Mouse (Mus musculus) CH12.LX (cell line): ENCODE results near the gene Malsu1. TPM values are rescaled to one million over a fixed set of nuclear protein-coding genes. Genes with fewer than 3 reads are reported as not detected.

Experiments
- DNase-seq: peaks from one replicate; pipeline ENCODE4 v3.0.0-alpha.2; 2013; ENCODE audit errors: extremely low read depth
- H3K27ac ChIP-seq: 2 replicates; pipeline ENCODE4 v1.5.1; 2012; ENCODE audit warnings: low read depth, mild to moderate bottlenecking, control low read depth, moderate library complexity; ENCODE audit not compliant: insufficient read depth
- H3K27me3 ChIP-seq: replicated peaks from 2 replicates; pipeline ENCODE3; 2012; ENCODE audit warnings: inconsistent platforms
- H3K36me3 ChIP-seq, 2 experiments: replicated peaks in 1 of 2; 2 replicates each; pipeline versions ENCODE3 to v1.6.1; 2012; ENCODE audit warnings: inconsistent platforms in 1 of 2, low read length in 1 of 2, mild to moderate bottlenecking in 1 of 2, mixed read lengths in 1 of 2, moderate library complexity in 1 of 2; ENCODE audit not compliant: control insufficient read depth in 1 of 2, insufficient read depth in 1 of 2
- H3K4me1 ChIP-seq, 2 experiments: 2 replicates each; pipeline ENCODE4 v1.6.1; 2012; ENCODE audit warnings: inconsistent platforms in 1 of 2, moderate library complexity in 1 of 2; ENCODE audit not compliant: insufficient read depth in 2 of 2, control insufficient read depth in 1 of 2
- H3K4me2 ChIP-seq: 2 replicates; pipeline ENCODE4 v1.6.1; 2012; ENCODE audit warnings: low read depth, mild to moderate bottlenecking, control low read depth; ENCODE audit not compliant: poor library complexity, insufficient read depth, severe bottlenecking
- H3K4me3 ChIP-seq, 3 experiments: fragments of 150-350 bp in 1 of 3; sonication (generic) in 1 of 3; replicated peaks in 1 of 3; 2 replicates each; pipeline versions ENCODE3 to v1.5.1; 2011 to 2012; ENCODE audit warnings: low read depth in 2 of 3, low read length in 2 of 3, mild to moderate bottlenecking in 2 of 3, moderate library complexity in 2 of 3, control low read depth in 1 of 3, improper control_type of control experiment in 1 of 3, inconsistent platforms in 1 of 3, mixed read lengths in 1 of 3; ENCODE audit not compliant: poor library complexity in 1 of 3
- H3K79me2 ChIP-seq: replicated peaks from 2 replicates; pipeline ENCODE4 v1.6.1; 2012; ENCODE audit warnings: mild to moderate bottlenecking, moderate library complexity; ENCODE audit not compliant: control insufficient read depth, poor library complexity, insufficient read depth, severe bottlenecking; ENCODE audit errors: extremely low read depth
- H3K9ac ChIP-seq: 2 replicates; pipeline ENCODE4 v1.6.1; 2012; ENCODE audit warnings: low read depth, mild to moderate bottlenecking, control low read depth, moderate library complexity; ENCODE audit not compliant: insufficient read depth
- H3K9me3 ChIP-seq: replicated peaks from 2 replicates; pipeline ENCODE3; 2012; ENCODE audit warnings: low read length, inconsistent platforms, mixed read lengths
- BHLHE40 ChIP-seq: IDR thresholded peaks from 2 replicates; pipeline ENCODE4 v1.6.1; 2011; ENCODE audit warnings: mild to moderate bottlenecking, low read depth, low read length, improper control_type of control experiment
- CHD2 ChIP-seq: IDR thresholded peaks from 2 replicates; pipeline ENCODE4 v1.6.1; 2011; ENCODE audit warnings: low read length, improper control_type of control experiment
- CTCF ChIP-seq, 2 experiments: IDR thresholded peaks in 1 of 2; conservative IDR thresholded peaks in 1 of 2; 2 replicates each; pipeline ENCODE4 v1.5.1; 2011 to 2012; ENCODE audit warnings: low read depth in 2 of 2, low read length in 2 of 2, improper control_type of control experiment in 1 of 2, inconsistent platforms in 1 of 2, mild to moderate bottlenecking in 1 of 2, moderate library complexity in 1 of 2
- EP300 ChIP-seq: IDR thresholded peaks from 2 replicates; pipeline ENCODE4 v1.6.1; 2011; ENCODE audit warnings: low read length, improper control_type of control experiment
- ETS1 ChIP-seq: conservative IDR thresholded peaks from 2 replicates; pipeline ENCODE4 v1.6.1; 2012; ENCODE audit warnings: low read depth, mild to moderate bottlenecking, inconsistent platforms, low read length, improper control_type of control experiment, moderate library complexity
- GABPA ChIP-seq: IDR thresholded peaks from 2 replicates; pipeline ENCODE4 v1.6.1; 2012; ENCODE audit warnings: low read depth, low read length, improper control_type of control experiment, inconsistent platforms; ENCODE audit not compliant: insufficient replicate concordance
- IRF4 ChIP-seq: IDR thresholded peaks from 2 replicates; pipeline ENCODE4 v1.6.1; 2014; ENCODE audit warnings: low read depth, mild to moderate bottlenecking, inconsistent platforms, low read length, improper control_type of control experiment
- JUN ChIP-seq: IDR thresholded peaks from 2 replicates; pipeline ENCODE4 v1.6.1; 2011; ENCODE audit warnings: low read depth, mild to moderate bottlenecking, low read length, improper control_type of control experiment, moderate library complexity; ENCODE audit not compliant: insufficient read depth
- JUND ChIP-seq: conservative IDR thresholded peaks from 2 replicates; pipeline ENCODE4 v1.6.1; 2011; ENCODE audit warnings: low read depth, low read length, improper control_type of control experiment
- MAZ ChIP-seq: IDR thresholded peaks from 2 replicates; pipeline ENCODE4 v1.6.1; 2012; ENCODE audit warnings: low read depth, mild to moderate bottlenecking, inconsistent platforms, low read length, improper control_type of control experiment, moderate library complexity
- MEF2A ChIP-seq: IDR thresholded peaks from 2 replicates; pipeline ENCODE4 v1.6.1; 2014; ENCODE audit warnings: low read depth, mild to moderate bottlenecking, inconsistent platforms, low read length, improper control_type of control experiment, borderline replicate concordance
- MXI1 ChIP-seq: IDR thresholded peaks from 2 replicates; pipeline ENCODE4 v1.6.1; 2011; ENCODE audit warnings: mild to moderate bottlenecking, low read depth, low read length, improper control_type of control experiment
- MYC ChIP-seq: IDR thresholded peaks from 2 replicates; pipeline ENCODE4 v1.6.1; 2011; ENCODE audit warnings: low read depth, mild to moderate bottlenecking, improper control_type of control experiment, low read length
- NRF1 ChIP-seq: IDR thresholded peaks from 2 replicates; pipeline ENCODE4 v1.6.1; 2014; ENCODE audit warnings: low read depth, mild to moderate bottlenecking, inconsistent platforms, low read length, improper control_type of control experiment, moderate library complexity
- RCOR1 ChIP-seq: conservative IDR thresholded peaks from 2 replicates; pipeline ENCODE4 v1.6.1; 2012; ENCODE audit warnings: low read depth, mild to moderate bottlenecking, inconsistent platforms, low read length, improper control_type of control experiment
- SIN3A ChIP-seq: IDR thresholded peaks from 2 replicates; pipeline ENCODE4 v1.6.1; 2012; ENCODE audit warnings: low read length, improper control_type of control experiment, inconsistent platforms
- TCF12 ChIP-seq: IDR thresholded peaks from 2 replicates; pipeline ENCODE4 v1.6.1; 2014; ENCODE audit warnings: low read depth, mild to moderate bottlenecking, inconsistent platforms, low read length, improper control_type of control experiment
- ZC3H11A ChIP-seq: IDR thresholded peaks from 2 replicates; pipeline ENCODE4 v1.6.1; 2012; ENCODE audit warnings: low read depth, mild to moderate bottlenecking, inconsistent platforms, low read length, improper control_type of control experiment
- ZKSCAN1 ChIP-seq: IDR thresholded peaks from 2 replicates; pipeline ENCODE4 v1.6.1; 2012; ENCODE audit warnings: low read depth, inconsistent platforms, low read length, improper control_type of control experiment, borderline replicate concordance
- dilution Hi-C: fragments of 300-500 bp; cut with MboI; formaldehyde crosslinking; loops from 2 replicates; pipeline ENCODE4 v1.14.3; 2020; ENCODE audit warnings: low sequenced_read_pairs; ENCODE audit not compliant: extremely low pct_unique_long_range_greater_than_20kb, extremely low pct_ligation_motif_present
- in situ Hi-C: fragments of 300-500 bp; cut with MboI; formaldehyde crosslinking; loops from 3 replicates; pipeline ENCODE4 v1.14.3; 2019; ENCODE audit warnings: low sequenced_read_pairs, low pct_ligation_motif_present, low pct_unique_long_range_greater_than_20kb, mixed read lengths
- polyA plus RNA-seq: library from polyadenylated mRNA; unstranded; fragments of >175 nt; gene quantifications from 2 replicates; pipeline ENCODE4 v1.2.1, GENCODE M21; 2012; ENCODE audit warnings: low read depth; ENCODE audit not compliant: insufficient read length
- total RNA-seq, 2 experiments: library from RNA; depleted of rRNA; stranded (reverse); fragments of 300-350 nt in 1 of 2; fragments of >200 nt in 1 of 2; gene quantifications; 2 replicates each; pipeline ENCODE4 v1.2.3; 2012 to 2014

Gene Malsu1
- total and polyA plus RNA-seq, 3 experiments, result 39.0 to 78.7 (median 59.6) TPM

- no peaks in the 10 kb centered on the region for H3K27me3 ChIP-seq
- H3K36me3 ChIP-seq, result no peaks in the 10 kb centered on the region
- no peak overlapping the region for H3K4me3 ChIP-seq
- H3K4me2 ChIP-seq, result peak overlapping the region; percentile 54; the same call in 1 of the 2 replicates
- dilution Hi-C loops (no loop called here), in situ Hi-C loops (no loop called here)
- DNase-seq, result peak; percentile 45
- H3K9me3 ChIP-seq, result no peaks in the 10 kb centered on the region
- peaks cover 15 to 19% of the 10 kb centered on the region in 2 experiments for H3K4me1 ChIP-seq
- H3K9ac ChIP-seq, result no peak overlapping the region
- no peaks in the 10 kb centered on the region for H3K79me2 ChIP-seq
- peak; percentile 30; the same call in 1 of the 2 replicates for TF ChIP-seq ETS1
- TF ChIP-seq EP300, result peak; percentile 88
- TF ChIP-seq MAZ, result 0 out of 2 replicates have a peak, but pooled peaks have one; percentile 15
- 0 out of 2 replicates have a peak, but pooled peaks have one; percentile 18 for TF ChIP-seq MYC
- TF ChIP-seq CTCF (conservative IDR thresholded peaks at IDR 0.05 in 1 of 2, IDR thresholded peaks at IDR 0.05 in 1 of 2; ENCODE audit: low read depth in 2 of 2, low read length in 2 of 2), result no peak
- TF ChIP-seq IRF4, result peak; percentile 87; the same call in 1 of the 2 replicates
- peak; percentile 83 for TF ChIP-seq JUN
- no peak for TF ChIP-seq CHD2
- peak; percentile 78 for TF ChIP-seq RCOR1
- no peak for TF ChIP-seq NRF1
- peak; percentile 68 for TF ChIP-seq BHLHE40
- TF ChIP-seq GABPA, result no peak
- TF ChIP-seq MEF2A, result 0 out of 2 replicates have a peak, but pooled peaks have one; percentile 16
- peak; percentile 99 for TF ChIP-seq TCF12
- peak; percentile 12; the same call in 1 of the 2 replicates for TF ChIP-seq MXI1
- 0 out of 2 replicates have a peak, but pooled peaks have one; percentile 42 for TF ChIP-seq SIN3A
- no peak for TF ChIP-seq ZC3H11A
- TF ChIP-seq JUND, result peak; percentile 51; the same call in 1 of the 2 replicates
- no peak overlapping the region for H3K27ac ChIP-seq
Measured at GRCm38 (mm10) chr6:49046502-49046901, 27.1 kb upstream of the Malsu1 start.

DNA sequence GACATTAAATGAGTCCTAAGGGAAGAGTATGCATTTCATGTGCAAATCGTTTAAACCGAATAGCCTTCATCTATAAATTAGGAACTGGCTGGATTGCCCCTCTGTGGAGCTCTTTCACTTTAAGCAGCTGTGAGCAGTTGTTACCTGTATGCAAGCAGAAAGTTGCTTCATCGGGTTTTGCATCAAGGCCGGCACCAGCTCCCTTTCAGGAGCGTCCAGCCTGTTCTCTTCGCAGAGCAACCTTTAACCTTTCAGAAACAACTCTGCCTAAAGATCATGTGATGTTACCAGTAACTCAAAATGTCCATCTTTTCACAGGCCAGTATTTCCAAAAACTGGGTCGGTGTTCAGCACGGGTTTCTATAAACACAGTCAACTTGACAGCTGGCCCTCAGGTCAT is 26.6 kb upstream of the Malsu1 start:
- peak overlapping the region; percentile 54 for H3K4me2 ChIP-seq
- dilution Hi-C loops, result no loop called here
- H3K79me2 ChIP-seq, result no peaks in the 10 kb centered on the region
- H3K4me3 ChIP-seq, result peak overlapping the region in 1 of 3 experiments; percentile 50
- H3K9me3 ChIP-seq, result no peaks in the 10 kb centered on the region
- in situ Hi-C loops, result no loop called here
- no peak for DNase-seq
- no peaks in the 10 kb centered on the region for H3K36me3 ChIP-seq
- no peak overlapping the region for H3K9ac ChIP-seq
- no peak for TF ChIP-seq ETS1
- TF ChIP-seq CHD2, result no peak
- TF ChIP-seq MXI1, result peak; percentile 1; the same call in 1 of the 2 replicates
- no peak for TF ChIP-seq ZKSCAN1
- no peaks in the 10 kb centered on the region for H3K27me3 ChIP-seq
- H3K27ac ChIP-seq, result no peak overlapping the region
- H3K4me1 ChIP-seq, result peaks cover 15 to 20% of the 10 kb centered on the region in 2 experiments
